Mouse (Mus musculus): Measurements from ENCODE around the gene Nav2.

Gene Nav2

GRCm38 (mm10) chr7:49052871-49053618 lies 144.5 kb downstream of the Nav2 start:
- DNase-seq (ENCODE audit: low spot score), result no peak

GRCm38 (mm10) chr7:49055273-49055672 lies 146.8 kb downstream of the Nav2 start:
- DNase-seq (ENCODE audit: low spot score), result no peak

GRCm38 (mm10) chr7:49058304-49059012 lies 149.9 kb downstream of the Nav2 start:
- DNase-seq (ENCODE audit: low spot score), result no peak

GRCm38 (mm10) chr7:49064792-49065521 lies 156.4 kb downstream of the Nav2 start:
- DNase-seq (ENCODE audit: low spot score), result no peak

- DNase-seq (ENCODE audit: low spot score), result no peak
Measured at GRCm38 (mm10) chr7:49065621-49066475, 157.3 kb downstream of the Nav2 start.

- no peak for DNase-seq (ENCODE audit: low spot score)
Measured at GRCm38 (mm10) chr7:49066828-49067227, 158.3 kb downstream of the Nav2 start.

GRCm38 (mm10) chr7:49069396-49069961 lies 161.0 kb downstream of the Nav2 start:
- DNase-seq (ENCODE audit: low spot score), result no peak

- no peak for DNase-seq (ENCODE audit: low spot score)
Measured at GRCm38 (mm10) chr7:49070621-49071020, 162.1 kb downstream of the Nav2 start.

- no peak for DNase-seq (ENCODE audit: low spot score)
Measured at GRCm38 (mm10) chr7:49071141-49071567, 162.6 kb downstream of the Nav2 start.

- DNase-seq (ENCODE audit: low spot score), result no peak
Measured at GRCm38 (mm10) chr7:49075333-49075934, 166.9 kb downstream of the Nav2 start.

GRCm38 (mm10) chr7:49076283-49076694 lies 167.8 kb downstream of the Nav2 start:
- no peak for DNase-seq (ENCODE audit: low spot score)

GRCm38 (mm10) chr7:49078930-49079329 lies 170.4 kb downstream of the Nav2 start:
- DNase-seq (ENCODE audit: low spot score), result no peak

GRCm38 (mm10) chr7:49082585-49083165 lies 174.2 kb downstream of the Nav2 start:
- no peak for DNase-seq (ENCODE audit: low spot score)

GRCm38 (mm10) chr7:49084768-49085167 lies 176.3 kb downstream of the Nav2 start:
- DNase-seq (ENCODE audit: low spot score), result no peak

- DNase-seq (ENCODE audit: low spot score), result no peak
Measured at GRCm38 (mm10) chr7:49085759-49086158, 177.2 kb downstream of the Nav2 start.

- DNase-seq (ENCODE audit: low spot score), result no peak
Measured at GRCm38 (mm10) chr7:49087154-49087553, 178.6 kb downstream of the Nav2 start.

GRCm38 (mm10) chr7:49088198-49088912 lies 179.8 kb downstream of the Nav2 start:
- no peak for DNase-seq (ENCODE audit: low spot score)

- no peak for DNase-seq (ENCODE audit: low spot score)
Measured at GRCm38 (mm10) chr7:49091371-49091770, 182.9 kb downstream of the Nav2 start.

GRCm38 (mm10) chr7:49091921-49092320 lies 183.4 kb downstream of the Nav2 start:
- no peak for DNase-seq (ENCODE audit: low spot score)

- DNase-seq (ENCODE audit: low spot score), result no peak
Measured at GRCm38 (mm10) chr7:49093596-49093995, 185.1 kb downstream of the Nav2 start.

All from ovary, postnatal 10 days (tissue).